Mouse (Mus musculus): ENCODE data around the gene Ptpn13. TPM values are rescaled to one million over a fixed set of nuclear protein-coding genes. Genes with fewer than 3 reads are reported as not detected.
A peak's percentile ranks its signal among the peaks of the same experiment; 100 is the strongest.

Ptpn13 gene
- total RNA-seq (2012; rRNA removed) = 15.1 and 18.4 TPM in 2 replicates
- polyA plus RNA-seq (2012; ENCODE audit: insufficient read depth in 1 of 2, insufficient read length in 2 of 2, low read depth in 1 of 2, low replicate concordance in 2 of 2, missing spikeins in 1 of 2) = 10 to 100 TPM; 15.5 to 43.6 TPM

GRCm38 (mm10) chr5:103424678-103425319 lies at the start of gene Ptpn13:
Ptpn13 (plus strand) TSS chr5:103425192.
- Histone ChIP-seq H3K27me3 (ENCODE audit: control insufficient read depth in 1 of 2, insufficient read depth in 2 of 2, low read length in 2 of 2) (no peaks in the 10 kb centered on the region), H3K9me3 (replicated peaks; ENCODE audit: insufficient read depth, low read length) (no peaks in the 10 kb centered on the region), H3K36me3 (ENCODE audit: control insufficient read depth in 1 of 2, insufficient read depth in 2 of 2, low read length in 2 of 2) (peaks cover 0 to 28% of the 10 kb centered on the region in 2 experiments; a peak in 2 of 4 replicates), H3K4me3 (ENCODE audit: control insufficient read depth in 1 of 2, insufficient read depth in 1 of 2, low read depth in 2 of 2, low read length in 2 of 2) (peak within 1 kb of the TSS; percentile 74 to 95), H3K79me2 (ENCODE audit: control insufficient read depth, insufficient read depth, low read length, poor library complexity) (peaks cover 3% of the 10 kb centered on the region; the same call in 1 of the 2 replicates), H3K4me1 (ENCODE audit: control insufficient read depth in 1 of 2, insufficient read depth in 2 of 2, low read length in 2 of 2) (peaks cover 20% of the 10 kb centered on the region in 2 experiments), H3K27ac (ENCODE audit: control insufficient read depth, low read depth, low read length) (peak within 1 kb of the TSS; percentile 85), H3K9ac (ENCODE audit: control insufficient read depth, low read depth, low read length, poor library complexity, severe bottlenecking) (peak within 1 kb of the TSS; percentile 73)
- peak; percentile 98 for DNase-seq (ENCODE audit: low read depth, low spot score)
- TF ChIP-seq MYC (IDR thresholded peaks at IDR 0.05; ENCODE audit: low read depth, low read length) (no peak), MAX (IDR thresholded peaks at IDR 0.05; ENCODE audit: low read length) (no peak), ELF1 (IDR thresholded peaks at IDR 0.05; ENCODE audit: low read depth, low read length) (0 out of 2 replicates have a peak, but pooled peaks have one; percentile 41), RAD21 (IDR thresholded peaks at IDR 0.05; ENCODE audit: low read depth, low read length) (no peak), NELFE (IDR thresholded peaks at IDR 0.05; ENCODE audit: low read depth, low read length) (peak; percentile 62), NRF1 (IDR thresholded peaks at IDR 0.05; ENCODE audit: insufficient read depth, low read depth, low read length, poor library complexity, severe bottlenecking) (peak; percentile 60), SIN3A (IDR thresholded peaks at IDR 0.05; ENCODE audit: low read length) (no peak; the same call in 1 of the 2 replicates), TCF12 (IDR thresholded peaks at IDR 0.05; ENCODE audit: low read depth, low read length) (peak; percentile 20; the same call in 1 of the 2 replicates), POLR2A (IDR thresholded peaks at IDR 0.05; ENCODE audit: control insufficient read depth in 1 of 2, insufficient read depth in 1 of 2, low read depth in 1 of 2, low read length in 2 of 2, poor library complexity in 1 of 2) (peak in 1 of 2 experiments; percentile 82; a peak in 3 of 4 replicates), SMC3 (IDR thresholded peaks at IDR 0.05; ENCODE audit: low read depth, low read length) (no peak), MAFK (IDR thresholded peaks at IDR 0.05; ENCODE audit: borderline replicate concordance, low read depth, low read length) (no peak), MXI1 (IDR thresholded peaks at IDR 0.05; ENCODE audit: low read depth, low read length) (peak; percentile 74), TBP (IDR thresholded peaks at IDR 0.05; ENCODE audit: low read depth, low read length) (0 out of 2 replicates have a peak, but pooled peaks have one; percentile 28), USF1 (IDR thresholded peaks at IDR 0.05; ENCODE audit: low read depth, low read length) (no peak), CHD1 (IDR thresholded peaks at IDR 0.05; ENCODE audit: low read depth, low read length) (no peak), MEF2A (IDR thresholded peaks at IDR 0.05; ENCODE audit: extremely low read depth, insufficient replicate concordance, low read depth, low read length, poor library complexity, severe bottlenecking) (no peak), UBTF (IDR thresholded peaks at IDR 0.05; ENCODE audit: borderline replicate concordance, insufficient read depth, low read depth, low read length) (no peak), MAZ (IDR thresholded peaks at IDR 0.05; ENCODE audit: low read depth, low read length) (peak; percentile 21; the same call in 1 of the 2 replicates), CHD2 (IDR thresholded peaks at IDR 0.05; ENCODE audit: low read length) (peak; percentile 7; the same call in 1 of the 2 replicates), BHLHE40 (IDR thresholded peaks at IDR 0.05; ENCODE audit: borderline replicate concordance, low read depth, low read length) (no peak), ZMIZ1 (IDR thresholded peaks at IDR 0.05; ENCODE audit: low read depth, low read length) (peak; percentile 69), ZC3H11A (IDR thresholded peaks at IDR 0.05; ENCODE audit: low read depth, low read length) (no peak)

All from MEL (cell line).